Mouse (Mus musculus): ENCODE measurements around the gene Clybl.

Gene Clybl

GRCm38 (mm10) chr14:122246919-122247859, 65.7 kb downstream of the Clybl start:
- peak; percentile 69 for DNase-seq (ENCODE audit: low read depth, low spot score)

GRCm38 (mm10) chr14:122249123-122249522, 67.6 kb downstream of the Clybl start:
- DNase-seq (ENCODE audit: low read depth, low spot score), result no peak

GRCm38 (mm10) chr14:122251346-122251745, 69.8 kb downstream of the Clybl start:
- no peak for DNase-seq (ENCODE audit: low read depth, low spot score)

- peak; percentile 76 for DNase-seq (ENCODE audit: low read depth, low spot score)
Observed at GRCm38 (mm10) chr14:122255562-122256260, 74.2 kb downstream of the Clybl start.

- DNase-seq (ENCODE audit: low read depth, low spot score), result peak; percentile 84
Observed at GRCm38 (mm10) chr14:122256261-122256634, 74.7 kb downstream of the Clybl start.

GRCm38 (mm10) chr14:122258297-122258696, 76.8 kb downstream of the Clybl start:
- DNase-seq (ENCODE audit: low read depth, low spot score), result no peak

GRCm38 (mm10) chr14:122261250-122261649, 79.7 kb downstream of the Clybl start:
- no peak for DNase-seq (ENCODE audit: low read depth, low spot score)

GRCm38 (mm10) chr14:122262851-122263659, 81.6 kb downstream of the Clybl start:
- no peak for DNase-seq (ENCODE audit: low read depth, low spot score)

GRCm38 (mm10) chr14:122265214-122265613, 83.7 kb downstream of the Clybl start:
- DNase-seq (ENCODE audit: low read depth, low spot score), result no peak

- DNase-seq (ENCODE audit: low read depth, low spot score), result no peak
Observed at GRCm38 (mm10) chr14:122267590-122267989, 86.1 kb downstream of the Clybl start.

GRCm38 (mm10) chr14:122271104-122271746, 89.7 kb downstream of the Clybl start:
- DNase-seq (ENCODE audit: low read depth, low spot score), result no peak

GRCm38 (mm10) chr14:122277142-122277541, 95.6 kb downstream of the Clybl start:
- no peak for DNase-seq (ENCODE audit: low read depth, low spot score)

GRCm38 (mm10) chr14:122279462-122280308, 98.2 kb downstream of the Clybl start:
- DNase-seq (ENCODE audit: low read depth, low spot score), result no peak

GRCm38 (mm10) chr14:122280309-122281071, 99.0 kb downstream of the Clybl start:
- DNase-seq (ENCODE audit: low read depth, low spot score), result no peak

GRCm38 (mm10) chr14:122281072-122281634, 99.6 kb downstream of the Clybl start:
- DNase-seq (ENCODE audit: low read depth, low spot score), result no peak

GRCm38 (mm10) chr14:122283959-122284358, 102.5 kb downstream of the Clybl start:
- DNase-seq (ENCODE audit: low read depth, low spot score), result no peak

GRCm38 (mm10) chr14:122296399-122296798, 114.9 kb downstream of the Clybl start:
- no peak for DNase-seq (ENCODE audit: low read depth, low spot score)

- no peak for DNase-seq (ENCODE audit: low read depth, low spot score)
Observed at GRCm38 (mm10) chr14:122296864-122297263, 115.4 kb downstream of the Clybl start.

- DNase-seq (ENCODE audit: low read depth, low spot score), result no peak
Observed at GRCm38 (mm10) chr14:122297386-122298109, 116.0 kb downstream of the Clybl start.
